Mouse (Mus musculus): Measurements from ENCODE around the gene Zfp61.

- TF ChIP-seq CTCF (IDR thresholded peaks at IDR 0.05; ENCODE audit: low read depth) (no peak), EP300 (IDR thresholded peaks at IDR 0.05; ENCODE audit: low read depth) (no peak)
Measured at GRCm38 (mm10) chr7:24327281-24327975, 26.4 kb upstream of the Zfp61 start.
